Mouse (Mus musculus): ENCODE results near the gene Arsb.
"Not testable (repeated sequence)": the region's sequence is repeated elsewhere in the genome, so short reads cannot be mapped to it uniquely, and the experiment has no call there.

Arsb gene

DNA sequence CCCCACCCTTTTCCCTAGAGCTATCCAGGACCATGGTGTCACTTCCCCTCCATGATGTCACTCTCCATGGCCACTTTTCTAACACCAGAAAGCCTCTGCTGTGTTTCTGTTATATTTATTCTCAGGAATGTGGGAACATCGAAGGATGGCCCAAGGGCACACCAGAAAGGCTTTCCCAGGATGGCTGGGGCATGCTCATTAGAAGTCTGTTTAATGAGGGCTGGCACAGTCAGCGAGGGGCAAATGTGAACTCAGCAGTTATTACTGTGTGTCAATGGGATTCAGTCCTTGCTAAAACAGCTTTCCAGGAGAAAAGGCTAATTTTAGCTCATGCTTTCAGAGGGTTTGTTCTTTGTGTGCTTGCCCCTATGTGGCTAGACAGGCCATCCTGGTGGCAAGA is 213.1 kb downstream of the Arsb start:
- DNase-seq (ENCODE audit: low spot score in 2 of 2) = no peak

DNA sequence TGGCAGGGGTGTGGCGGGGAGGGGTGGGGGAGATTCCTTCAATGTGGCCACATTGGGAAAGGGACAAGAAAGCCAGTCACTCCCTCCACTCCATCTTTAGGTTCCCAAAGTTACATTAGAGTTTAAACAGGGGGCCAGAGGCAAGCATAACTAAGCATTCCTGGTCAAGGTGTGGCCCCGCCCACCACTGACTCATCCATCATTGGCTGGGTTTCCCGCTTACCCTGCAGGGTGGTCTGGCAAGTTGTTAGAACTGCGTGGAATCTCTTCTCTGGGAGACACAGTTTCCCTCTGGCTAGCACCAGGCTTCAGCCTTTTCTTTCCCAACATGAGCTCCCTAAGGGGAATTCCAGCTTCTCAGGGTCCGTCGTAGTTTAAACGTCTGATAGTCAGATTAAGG is 213.8 kb downstream of the Arsb start:
- DNase-seq (ENCODE audit: low spot score in 2 of 2) = no peak

DNA sequence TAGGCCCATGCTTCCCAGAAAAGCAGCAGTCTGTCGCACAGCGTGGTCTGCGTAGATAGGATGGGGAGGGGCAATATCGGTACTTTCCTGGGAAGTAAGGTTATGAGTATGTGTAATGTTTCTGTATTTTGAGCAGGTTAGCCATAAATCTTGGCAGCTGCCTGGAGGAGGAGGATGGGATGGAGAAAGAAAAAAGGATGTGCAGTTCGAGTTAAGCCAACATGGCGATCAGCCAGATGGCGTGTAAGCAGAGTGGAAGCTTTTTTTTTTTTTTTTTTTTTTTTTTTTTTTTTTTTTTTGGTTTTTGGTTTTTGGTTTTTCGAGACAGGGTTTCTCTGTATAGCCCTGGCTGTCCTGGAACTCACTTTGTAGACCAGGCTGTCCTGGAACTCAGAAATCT is 214.3 kb downstream of the Arsb start:
- not testable (repeated sequence) for DNase-seq (ENCODE audit: low spot score in 2 of 2)

DNA sequence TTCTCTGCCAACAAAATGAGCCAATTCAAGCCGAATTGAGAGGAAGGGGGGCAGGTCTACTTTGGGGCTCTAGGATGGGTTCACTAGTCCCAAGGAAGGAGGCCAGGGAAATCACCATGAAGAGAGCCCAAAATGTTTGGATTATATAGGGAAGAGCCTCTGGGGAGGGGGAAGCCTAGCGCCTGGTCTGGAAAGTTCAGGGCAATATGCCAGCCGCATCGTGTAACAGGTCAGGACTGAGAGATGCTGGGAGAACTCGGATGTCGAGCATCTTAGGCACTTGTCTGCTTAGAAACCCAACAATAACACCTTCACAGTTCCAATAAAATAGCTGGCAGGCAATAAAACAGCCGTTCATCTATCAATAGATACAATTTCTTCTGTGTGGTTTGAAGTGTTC is 216.2 kb downstream of the Arsb start:
- DNase-seq (ENCODE audit: low spot score in 2 of 2) = no peak

DNA sequence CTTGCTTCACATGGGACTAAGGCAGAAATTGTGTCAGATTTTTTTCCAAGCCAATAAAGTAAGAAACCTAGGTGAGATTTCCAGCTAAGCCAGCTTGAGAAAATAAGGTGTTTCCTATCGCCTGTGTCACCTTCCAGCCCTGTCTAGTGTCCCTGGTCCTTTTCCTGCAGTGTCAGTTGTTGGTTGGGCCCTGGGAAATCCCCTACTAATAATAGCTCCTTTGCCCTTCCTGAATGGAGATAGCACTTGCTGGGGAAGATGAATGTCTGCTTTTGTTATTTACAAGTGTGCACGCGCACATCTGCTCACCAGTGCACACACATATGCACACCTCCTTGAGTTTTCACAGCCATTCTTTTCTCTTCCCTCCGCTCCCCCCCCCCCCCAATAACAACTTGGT is 217.8 kb downstream of the Arsb start:
- DNase-seq (ENCODE audit: low spot score in 2 of 2) = no peak

DNA sequence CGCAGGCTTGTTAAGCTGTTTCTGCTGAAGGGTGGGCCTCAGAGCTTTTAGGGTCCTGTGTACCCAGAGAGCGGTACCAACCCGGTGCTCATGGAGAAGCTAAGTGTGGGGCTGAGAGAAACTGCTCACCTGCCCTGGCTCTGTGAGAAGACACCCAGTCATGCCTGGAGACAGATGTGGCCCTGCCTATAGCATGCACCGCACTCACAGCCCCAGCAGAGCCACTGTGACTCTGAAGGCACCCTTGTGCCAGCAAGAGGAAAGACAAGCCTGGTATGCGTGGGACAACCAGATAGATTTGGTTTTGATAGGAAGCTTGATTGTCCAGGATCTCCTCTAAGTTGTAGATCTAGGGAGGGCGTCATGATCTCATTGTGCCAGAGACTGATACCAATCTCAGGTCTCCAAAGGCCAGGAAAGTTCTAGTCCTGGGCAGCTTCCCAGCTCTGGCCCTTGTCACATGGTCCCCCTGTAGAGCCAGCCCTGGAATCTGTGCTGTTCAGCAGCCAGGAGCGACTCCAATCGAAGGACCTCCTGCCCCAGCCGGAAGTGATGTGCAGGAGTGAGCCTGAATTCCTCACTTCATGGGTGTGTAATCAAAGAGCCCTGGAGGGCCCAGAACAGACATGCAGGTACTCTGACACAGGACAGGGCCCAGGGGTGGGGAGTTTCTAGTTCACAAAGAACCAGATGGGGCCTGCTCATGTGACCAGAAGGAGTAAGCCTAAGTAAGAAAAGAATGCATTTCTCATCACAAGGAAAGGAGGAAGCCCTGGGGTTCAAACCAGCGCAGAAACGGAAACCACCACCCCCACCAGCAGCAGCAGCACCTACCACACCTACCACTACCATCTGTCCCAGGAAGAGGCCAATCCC is 218.5 kb downstream of the Arsb start:
- DNase-seq (ENCODE audit: low spot score in 2 of 2) = no peak

DNA sequence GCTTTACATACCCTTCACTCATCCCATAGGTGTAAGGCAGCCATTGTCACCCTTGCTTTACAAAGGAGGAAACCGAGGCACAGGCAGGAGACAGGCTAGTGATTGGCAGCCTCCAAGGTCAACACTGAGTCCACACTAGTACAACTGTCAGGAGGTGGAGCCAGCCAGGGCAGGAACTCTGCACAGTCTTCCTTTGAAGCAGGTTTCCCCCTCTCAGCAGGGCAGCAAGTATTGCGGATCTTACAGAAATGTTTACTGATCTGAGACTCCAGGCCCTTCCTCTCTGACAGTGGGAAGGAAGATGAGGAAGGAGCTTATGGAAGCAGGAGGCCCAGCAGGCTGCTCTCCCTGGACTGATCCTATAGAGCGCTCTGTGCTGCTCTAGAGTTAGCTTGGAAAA is 219.4 kb downstream of the Arsb start:
- DNase-seq (ENCODE audit: low spot score in 2 of 2) = no peak

DNA sequence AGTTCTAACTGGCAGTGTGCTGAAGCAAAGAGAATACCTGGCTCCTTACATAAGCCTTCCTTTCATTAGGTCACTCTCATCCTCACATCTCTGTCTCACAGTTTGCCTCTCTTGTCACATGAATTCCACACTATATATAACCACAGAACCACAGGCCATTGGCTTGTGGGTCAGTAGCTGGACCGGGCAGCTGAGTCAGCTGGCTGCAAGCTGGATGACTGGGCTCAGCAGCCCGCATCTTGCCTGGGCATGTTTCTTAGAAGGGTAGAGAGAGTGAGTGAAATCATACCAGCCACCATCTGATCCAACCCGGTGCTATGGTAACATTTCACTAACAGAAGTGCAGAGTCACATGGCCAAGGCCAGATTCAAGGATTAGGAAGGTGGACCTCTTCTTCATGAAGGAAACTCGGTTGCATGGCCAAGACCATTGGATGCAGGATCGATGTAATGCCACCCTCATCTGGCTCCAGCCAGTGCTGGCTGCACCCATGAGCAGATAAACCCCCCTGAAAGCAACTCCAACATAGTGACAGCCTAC is 221.0 kb downstream of the Arsb start:
- no peak for DNase-seq (ENCODE audit: low spot score in 2 of 2)
